Mouse (Mus musculus): ENCODE data around the gene Rgs17.

Gene Rgs17

DNA sequence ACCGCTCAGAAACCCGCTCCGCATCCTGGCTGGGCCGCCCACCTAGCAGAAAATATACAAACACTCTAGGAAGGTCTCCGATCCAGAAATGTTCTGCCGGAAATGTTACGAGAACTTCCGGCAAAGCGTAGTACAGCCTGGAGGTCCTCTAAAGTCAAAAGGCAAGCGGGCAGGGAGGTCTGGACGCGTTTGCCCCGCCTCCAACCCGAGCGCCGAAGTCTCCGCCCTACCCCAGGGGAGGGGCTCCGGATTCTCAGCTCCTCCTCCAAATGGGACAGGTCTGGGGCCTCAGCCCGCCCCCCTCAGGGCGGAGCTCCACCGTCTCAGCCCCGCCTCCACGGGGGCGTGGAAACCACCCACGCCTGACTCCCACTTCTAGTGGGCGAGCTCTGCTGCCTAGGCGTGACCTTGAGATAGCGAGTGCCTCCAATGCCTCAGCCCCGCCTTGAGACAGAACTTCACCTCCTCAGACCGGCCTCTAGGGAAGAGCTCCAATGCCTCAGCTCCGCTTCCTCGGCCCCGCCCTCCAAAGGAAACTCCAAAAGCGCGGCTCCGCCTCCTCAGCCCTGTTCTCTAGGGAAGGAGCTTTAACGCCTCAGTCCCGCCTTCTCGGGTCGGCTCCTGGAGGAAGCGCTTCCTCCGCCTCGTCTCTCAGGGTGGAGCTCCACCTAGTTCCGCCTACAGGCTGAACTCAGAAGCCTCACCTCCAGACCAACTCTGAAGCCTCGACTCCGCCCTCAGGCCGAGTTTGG lies 98.3 kb downstream of the Rgs17 start, which contains the start of gene Mtrf1l:
Gene Mtrf1l (minus strand): TSS at position 171 of the 752 bp plus-strand sequence.
- DNase-seq = peak; percentile 97 to 98

GRCm38 (mm10) chr10:5823291-5823739 lies 98.9 kb downstream of the Rgs17 start:
- peak in 1 of 2 experiments; percentile 41 for DNase-seq

- no peak for DNase-seq
Measured at GRCm38 (mm10) chr10:5818772-5819171, 103.4 kb downstream of the Rgs17 start.

- DNase-seq = no peak
Measured at GRCm38 (mm10) chr10:5815968-5816367, 106.2 kb downstream of the Rgs17 start.

GRCm38 (mm10) chr10:5813724-5814123 lies 108.5 kb downstream of the Rgs17 start:
- DNase-seq = no peak

GRCm38 (mm10) chr10:5807683-5808082 lies 114.5 kb downstream of the Rgs17 start:
- DNase-seq = no peak

DNA sequence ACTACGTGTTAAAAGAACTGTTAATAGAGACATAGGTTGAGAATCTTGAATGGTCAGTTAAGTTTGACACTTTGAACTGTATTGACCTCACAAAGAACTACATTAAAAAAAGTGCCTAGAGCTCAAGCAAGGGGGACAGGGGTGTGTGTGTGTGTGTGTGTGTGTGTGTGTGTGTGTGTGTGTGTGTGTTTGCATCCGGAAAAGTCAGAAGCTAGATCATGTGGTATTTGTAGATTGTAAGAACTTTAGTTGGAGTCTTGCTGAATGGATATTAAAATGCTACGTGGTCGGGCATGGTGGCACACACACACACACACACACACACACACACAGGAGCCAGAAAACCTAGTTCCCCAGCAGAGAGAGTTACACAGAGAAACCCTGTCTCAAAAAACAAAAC lies 115.2 kb downstream of the Rgs17 start:
- DNase-seq = no peak

DNA sequence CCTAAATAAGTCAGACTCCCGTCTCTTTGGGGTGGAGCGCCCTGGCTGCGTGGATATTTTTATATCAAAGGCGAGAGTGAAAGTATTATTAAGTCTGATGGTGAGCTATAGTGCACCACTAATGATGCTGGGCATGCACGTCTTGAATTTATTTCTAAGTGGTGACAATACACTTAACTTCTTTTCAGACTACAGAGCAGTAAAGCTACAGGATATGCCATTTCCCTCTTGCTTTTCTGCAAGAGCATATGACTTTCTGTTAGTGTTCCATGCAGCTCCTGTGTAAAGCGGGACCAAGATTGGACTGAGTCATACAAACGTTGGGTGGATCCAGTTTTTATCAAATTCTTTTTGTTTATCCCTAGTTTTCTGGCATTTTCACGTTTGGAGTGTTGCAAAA lies 115.8 kb downstream of the Rgs17 start:
- no peak for DNase-seq

DNA sequence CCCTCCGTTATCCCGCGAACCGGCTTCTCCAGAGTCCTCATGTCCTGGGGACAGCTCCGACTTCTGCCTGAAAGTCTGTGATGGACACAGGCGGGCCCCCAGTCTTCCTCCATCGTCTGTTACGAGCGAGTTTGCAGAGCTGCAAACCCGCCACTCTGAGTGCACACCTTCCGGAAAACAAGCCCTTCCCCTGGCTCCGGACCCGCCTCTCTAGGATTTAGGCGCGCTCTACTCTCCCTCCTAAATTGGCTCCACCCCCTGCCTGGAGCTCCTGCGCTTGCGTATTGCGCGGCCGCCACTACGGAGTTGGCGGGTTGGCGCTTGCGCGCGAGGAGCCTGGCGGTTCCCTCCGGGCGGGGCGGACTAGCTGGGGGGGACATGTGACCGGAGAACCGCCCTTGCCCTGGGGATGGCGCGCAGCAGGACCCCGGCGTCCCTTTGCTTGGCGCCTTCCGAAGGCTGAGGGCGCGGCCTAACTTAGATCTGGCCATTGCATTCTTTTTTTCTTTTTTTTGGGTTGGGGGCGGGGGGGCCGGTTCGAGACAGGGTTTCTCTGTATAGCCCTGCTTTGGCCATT lies 116.4 kb downstream of the Rgs17 start:
- DNase-seq = peak; percentile 95

GRCm38 (mm10) chr10:5805243-5805730 lies 116.9 kb downstream of the Rgs17 start, which contains the start of gene Fbxo5:
Gene Fbxo5, minus strand, starts transcription at chr10:5805600.
- peak; percentile 98 to 99 for DNase-seq

GRCm38 (mm10) chr10:5804691-5805156 lies 117.5 kb downstream of the Rgs17 start:
- peak; percentile 30 to 32 for DNase-seq

GRCm38 (mm10) chr10:5803739-5804138 lies 118.5 kb downstream of the Rgs17 start:
- no peak for DNase-seq

- DNase-seq = no peak
Measured at GRCm38 (mm10) chr10:5802866-5803265, 119.3 kb downstream of the Rgs17 start.

GRCm38 (mm10) chr10:5800490-5800889 lies 121.7 kb downstream of the Rgs17 start:
- DNase-seq = no peak

GRCm38 (mm10) chr10:5798069-5798468 lies 124.1 kb downstream of the Rgs17 start:
- DNase-seq = no peak

- no peak for DNase-seq
Measured at GRCm38 (mm10) chr10:5790657-5791056, 131.5 kb downstream of the Rgs17 start.

DNA sequence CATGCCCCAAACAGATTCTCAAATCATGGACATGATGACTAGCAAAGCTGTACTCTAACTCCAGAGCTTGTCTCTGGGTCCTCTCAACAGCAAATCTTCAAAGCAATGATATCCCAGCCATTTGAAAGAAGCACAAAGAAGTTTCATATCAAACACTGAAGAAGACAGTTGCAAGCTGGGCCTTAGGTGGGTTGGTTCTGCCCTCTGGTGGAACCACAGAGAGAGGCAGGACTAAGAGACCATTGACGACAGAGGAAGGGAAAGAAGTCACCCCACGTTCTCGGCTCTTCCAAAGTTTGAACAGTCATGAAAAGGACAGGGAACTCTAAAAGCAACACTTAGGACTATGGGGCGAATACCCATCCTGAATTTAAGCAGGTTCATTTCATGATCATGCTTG lies 135.3 kb downstream of the Rgs17 start:
- DNase-seq = no peak

Data from thymus, adult 18-20 months (tissue).